Mouse (Mus musculus) ES-Bruce4 (cell line): ENCODE data around the gene Msrb3. TPM values are rescaled to one million over a fixed set of nuclear protein-coding genes. Genes with fewer than 3 reads are reported as not detected.

Source experiments
- H3K27ac ChIP-seq: 2 replicates; pipeline ENCODE4 v1.5.1; 2012; ENCODE audit warnings: low read length, inconsistent platforms; ENCODE audit not compliant: insufficient read depth
- H3K27me3 ChIP-seq: 2 replicates; pipeline ENCODE4 v1.6.1; 2012; ENCODE audit warnings: mild to moderate bottlenecking, low read length, inconsistent platforms; ENCODE audit not compliant: control insufficient read depth, poor library complexity, insufficient read depth, severe bottlenecking
- H3K36me3 ChIP-seq: 2 replicates; pipeline ENCODE4 v1.6.1; 2012; ENCODE audit warnings: inconsistent platforms, mild to moderate bottlenecking, low read length, moderate library complexity; ENCODE audit not compliant: control insufficient read depth, poor library complexity, insufficient read depth, severe bottlenecking
- H3K4me1 ChIP-seq: one replicate; pipeline ENCODE4 v1.8.1; 2011; ENCODE audit warnings: low read length; ENCODE audit not compliant: control insufficient read depth, insufficient read depth
- H3K4me3 ChIP-seq: 2 replicates; pipeline ENCODE4 v1.5.1; 2011; ENCODE audit warnings: low read depth, mild to moderate bottlenecking, low read length
- H3K9ac ChIP-seq: 2 replicates; pipeline ENCODE4 v1.6.1; 2012; ENCODE audit warnings: low read depth, mild to moderate bottlenecking, inconsistent platforms; ENCODE audit not compliant: poor library complexity, severe bottlenecking
- H3K9me3 ChIP-seq: replicated peaks from 2 replicates; pipeline ENCODE4 v1.6.1; 2012; ENCODE audit warnings: mild to moderate bottlenecking, low read length, inconsistent platforms; ENCODE audit not compliant: control insufficient read depth, poor library complexity, insufficient read depth, severe bottlenecking
- CTCF ChIP-seq: IDR thresholded peaks from one replicate; pipeline ENCODE4 v1.8.1; 2011; ENCODE audit warnings: low read depth, low read length
- EP300 ChIP-seq: IDR thresholded peaks from 2 replicates; pipeline ENCODE4 v1.6.1; 2011; ENCODE audit warnings: low read depth, low read length; ENCODE audit not compliant: insufficient read depth
- POLR2A ChIP-seq: IDR thresholded peaks from one replicate; pipeline ENCODE4 v1.8.1; 2011; ENCODE audit warnings: low read length; ENCODE audit not compliant: insufficient read depth
- polyA plus RNA-seq: library from polyadenylated mRNA; stranded (reverse); fragments of >200 nt; gene quantifications from 2 replicates; pipeline ENCODE4 v1.2.4, GENCODE M21; 2011; ENCODE audit warnings: low read depth; ENCODE audit not compliant: missing spikeins, insufficient read depth, insufficient read length

Gene Msrb3
- 2.6 and 3.2 TPM in 2 replicates for polyA plus RNA-seq

GRCm38 (mm10) chr10:120898785-120899762 is at the start of gene Msrb3:
Gene Msrb3, minus strand, starts transcription at chr10:120899101.
- Histone ChIP-seq H3K4me1 (no peaks in the 10 kb centered on the region), H3K36me3 (no peaks in the 10 kb centered on the region), H3K9me3 (no peaks in the 10 kb centered on the region), H3K27me3 (peaks cover 8% of the 10 kb centered on the region), H3K4me3 (peak within 1 kb of the TSS; percentile 73), H3K27ac (no peak within 1 kb of the TSS), H3K9ac (peak within 1 kb of the TSS; percentile 73)
- no peak for TF ChIP-seq EP300
- no peak for TF ChIP-seq CTCF
- no peak for TF ChIP-seq POLR2A

- TF ChIP-seq EP300 (no peak), POLR2A (no peak), CTCF (no peak)
- no peaks in the 10 kb centered on the region for H3K36me3 ChIP-seq
- no peaks in the 10 kb centered on the region for H3K4me1 ChIP-seq
- no peaks in the 10 kb centered on the region for H3K27me3 ChIP-seq
- H3K27ac ChIP-seq = no peak overlapping the region
- H3K9ac ChIP-seq = no peak overlapping the region
- H3K4me3 ChIP-seq = no peak overlapping the region
- no peaks in the 10 kb centered on the region for H3K9me3 ChIP-seq
Observed at GRCm38 (mm10) chr10:120948461-120948860, 49.6 kb upstream of the Msrb3 start.

GRCm38 (mm10) chr10:120947842-120948241 is 48.9 kb upstream of the Msrb3 start:
- H3K4me3 ChIP-seq = no peak overlapping the region
- H3K27ac ChIP-seq = no peak overlapping the region
- H3K9me3 ChIP-seq = no peaks in the 10 kb centered on the region
- no peaks in the 10 kb centered on the region for H3K36me3 ChIP-seq
- TF ChIP-seq POLR2A = no peak
- H3K9ac ChIP-seq = no peak overlapping the region
- H3K4me1 ChIP-seq = no peaks in the 10 kb centered on the region
- H3K27me3 ChIP-seq = no peaks in the 10 kb centered on the region

GRCm38 (mm10) chr10:120946847-120947246 is 47.9 kb upstream of the Msrb3 start:
- no peaks in the 10 kb centered on the region for H3K36me3 ChIP-seq
- no peak overlapping the region for H3K9ac ChIP-seq
- no peaks in the 10 kb centered on the region for H3K9me3 ChIP-seq
- H3K27me3 ChIP-seq = no peaks in the 10 kb centered on the region
- H3K4me3 ChIP-seq = no peak overlapping the region
- H3K27ac ChIP-seq = no peak overlapping the region
- no peak for TF ChIP-seq POLR2A
- TF ChIP-seq EP300 = no peak
- no peak for TF ChIP-seq CTCF
- H3K4me1 ChIP-seq = no peaks in the 10 kb centered on the region

- TF ChIP-seq CTCF = no peak
- TF ChIP-seq POLR2A = no peak
- no peak for TF ChIP-seq EP300
- Histone ChIP-seq H3K4me1 (no peaks in the 10 kb centered on the region), H3K9me3 (no peaks in the 10 kb centered on the region), H3K27me3 (no peaks in the 10 kb centered on the region), H3K4me3 (no peak overlapping the region), H3K9ac (no peak overlapping the region), H3K36me3 (no peaks in the 10 kb centered on the region), H3K27ac (no peak overlapping the region)
Observed at GRCm38 (mm10) chr10:120938904-120939208, 40.0 kb upstream of the Msrb3 start.
